Mouse (Mus musculus) megakaryocyte, embryonic 14.5 days (primary cell): ENCODE results near the gene Fbxo39. TPM values are rescaled to one million over a fixed set of nuclear protein-coding genes. Genes with fewer than 3 reads are reported as not detected.
A peak's percentile ranks its signal among the peaks of the same experiment; 100 is the strongest.

ENCODE experiments used
- H3K27me3 ChIP-seq: replicated peaks from 2 replicates; pipeline ENCODE3; 2012; ENCODE audit warnings: inconsistent platforms
- H3K36me3 ChIP-seq: replicated peaks from 2 replicates; pipeline ENCODE3; 2012; ENCODE audit warnings: low read length, inconsistent platforms, mixed read lengths
- H3K4me1 ChIP-seq: 2 replicates; pipeline ENCODE4 v1.6.1; 2012; ENCODE audit warnings: inconsistent platforms
- H3K4me3 ChIP-seq: replicated peaks from 2 replicates; pipeline ENCODE3; 2012; ENCODE audit warnings: moderate library complexity, mild to moderate bottlenecking, inconsistent platforms
- H3K9me3 ChIP-seq: 2 replicates; pipeline ENCODE4 v1.6.1; 2012; ENCODE audit warnings: inconsistent platforms
- FLI1 ChIP-seq: IDR thresholded peaks from 2 replicates; pipeline ENCODE4 v1.6.1; 2012; ENCODE audit warnings: low read length, inconsistent platforms, mixed read lengths
- GATA1 ChIP-seq: IDR thresholded peaks from 3 replicates; pipeline ENCODE4 v1.6.1; 2012; ENCODE audit warnings: mixed read lengths, low read length, inconsistent platforms, borderline replicate concordance
- polyA plus RNA-seq: library from polyadenylated mRNA; stranded (reverse); fragments of >175 nt; gene quantifications from 2 replicates; pipeline ENCODE4 v1.2.3, GENCODE M21; 2012; ENCODE audit warnings: low replicate concordance; ENCODE audit not compliant: insufficient read depth

Fbxo39 gene
- polyA plus RNA-seq, 1 experiment = not detected

GRCm38 (mm10) chr11:72354971-72355728, 40.9 kb downstream of the Fbxo39 start:
- no peaks in the 10 kb centered on the region for H3K9me3 ChIP-seq
- TF ChIP-seq FLI1 (no peak), GATA1 (no peak)
- H3K4me3 ChIP-seq = peak overlapping the region; percentile 79

GRCm38 (mm10) chr11:72361385-72362346, 47.4 kb downstream of the Fbxo39 start:
- Histone ChIP-seq H3K4me1 (peaks cover 9% of the 10 kb centered on the region), H3K36me3 (no peaks in the 10 kb centered on the region), H3K27me3 (peaks cover 53% of the 10 kb centered on the region), H3K4me3 (peak overlapping the region; percentile 86), H3K9me3 (no peaks in the 10 kb centered on the region)
- no peak for TF ChIP-seq GATA1
- no peak for TF ChIP-seq FLI1

More at GRCm38 (mm10) chr11:72354971-72355728, 40.9 kb downstream of the Fbxo39 start:
- no peaks in the 10 kb centered on the region for H3K36me3 ChIP-seq
- H3K27me3 ChIP-seq = peaks cover 46% of the 10 kb centered on the region
- peaks cover 6% of the 10 kb centered on the region for H3K4me1 ChIP-seq

- Histone ChIP-seq H3K9me3 (no peaks in the 10 kb centered on the region), H3K4me1 (peaks cover 9% of the 10 kb centered on the region), H3K4me3 (peak within 1 kb of the TSS; percentile 86), H3K27me3 (peaks cover 55% of the 10 kb centered on the region), H3K36me3 (no peaks in the 10 kb centered on the region)
- TF ChIP-seq FLI1 (no peak), GATA1 (no peak)
These were observed 48.1 kb downstream of the Fbxo39 start, which contains the start of gene Tekt1 for GRCm38 (mm10) chr11:72362347-72362741. Gene Tekt1, minus strand, starts transcription at chr11:72362442.

GRCm38 (mm10) chr11:72363523-72364240, 49.4 kb downstream of the Fbxo39 start:
- TF ChIP-seq GATA1 (no peak), FLI1 (no peak)
- H3K4me3 ChIP-seq = no peak overlapping the region
- H3K36me3 ChIP-seq = no peaks in the 10 kb centered on the region
- H3K9me3 ChIP-seq = no peaks in the 10 kb centered on the region
- H3K27me3 ChIP-seq = peaks cover 58% of the 10 kb centered on the region
- peaks cover 9% of the 10 kb centered on the region for H3K4me1 ChIP-seq

- H3K9me3 ChIP-seq = no peaks in the 10 kb centered on the region
- H3K36me3 ChIP-seq = no peaks in the 10 kb centered on the region
- TF ChIP-seq FLI1 = no peak
- no peak for TF ChIP-seq GATA1
- peaks cover 62% of the 10 kb centered on the region for H3K27me3 ChIP-seq
- peaks cover 9% of the 10 kb centered on the region for H3K4me1 ChIP-seq
- no peak overlapping the region for H3K4me3 ChIP-seq
These were observed 50.3 kb downstream of the Fbxo39 start for GRCm38 (mm10) chr11:72364526-72364925.

GRCm38 (mm10) chr11:72366126-72366525, 51.9 kb downstream of the Fbxo39 start:
- peaks cover 64% of the 10 kb centered on the region for H3K27me3 ChIP-seq

GRCm38 (mm10) chr11:72367934-72368674, 53.9 kb downstream of the Fbxo39 start:
- H3K4me1 ChIP-seq = no peaks in the 10 kb centered on the region
- no peak for TF ChIP-seq FLI1
- TF ChIP-seq GATA1 = no peak

More at GRCm38 (mm10) chr11:72366126-72366525, 51.9 kb downstream of the Fbxo39 start:
- Histone ChIP-seq H3K4me1 (peaks cover 9% of the 10 kb centered on the region), H3K9me3 (no peaks in the 10 kb centered on the region), H3K36me3 (no peaks in the 10 kb centered on the region), H3K4me3 (no peak overlapping the region)
- TF ChIP-seq FLI1 (no peak), GATA1 (no peak)

More at GRCm38 (mm10) chr11:72367934-72368674, 53.9 kb downstream of the Fbxo39 start:
- H3K4me3 ChIP-seq = no peak overlapping the region
- no peaks in the 10 kb centered on the region for H3K9me3 ChIP-seq
- no peaks in the 10 kb centered on the region for H3K36me3 ChIP-seq
- H3K27me3 ChIP-seq = peaks cover 54% of the 10 kb centered on the region

Other genes starting within 250 kb of the Fbxo39 start
- 0.07 TPM in 1 of 2 replicates, not detected in the other for gene Pitpnm3, start 178.7 kb upstream of the Fbxo39 start, polyA plus RNA-seq
- gene Gm43951, start 107.6 kb upstream of the Fbxo39 start, polyA plus RNA-seq = not detected in 2 replicates
- gene 4933427D14Rik, start 107.0 kb upstream of the Fbxo39 start, polyA plus RNA-seq = 0.47 and 1.2 TPM in 2 replicates
- 8.2 and 31.1 TPM in 2 replicates for gene Txndc17, start 106.9 kb upstream of the Fbxo39 start, polyA plus RNA-seq
- gene Med31, start 98.9 kb upstream of the Fbxo39 start, polyA plus RNA-seq = 1.5 TPM in 1 of 2 replicates, not detected in the other
- gene Slc13a5, start 47.2 kb upstream of the Fbxo39 start, polyA plus RNA-seq = 0.50 TPM in 1 of 2 replicates, not detected in the other
- gene Xaf1, start 12.8 kb upstream of the Fbxo39 start, polyA plus RNA-seq = 0.53 and 5.9 TPM in 2 replicates
- gene Tekt1, start 48.0 kb downstream of the Fbxo39 start, polyA plus RNA-seq = not detected in 2 replicates
- 0.75 and 2.3 TPM in 2 replicates for gene Smtnl2, start 97.3 kb downstream of the Fbxo39 start, polyA plus RNA-seq
- gene Ggt6, start 121.1 kb downstream of the Fbxo39 start, polyA plus RNA-seq = not detected in 2 replicates
- gene Mybbp1a, start 126.9 kb downstream of the Fbxo39 start, polyA plus RNA-seq = 59.8 and 71.3 TPM in 2 replicates
- gene Spns2, start 175.5 kb downstream of the Fbxo39 start, polyA plus RNA-seq = 63.1 and 65.1 TPM in 2 replicates
- 18.9 and 31.7 TPM in 2 replicates for gene Spns3, start 236.1 kb downstream of the Fbxo39 start, polyA plus RNA-seq